Mouse (Mus musculus): ENCODE measurements around the gene Fbll1.
A peak's percentile ranks its signal among the peaks of the same experiment; 100 is the strongest.

Fbll1 gene

GRCm38 (mm10) chr11:35783038-35783437 lies 15.6 kb downstream of the Fbll1 start:
- DNase-seq: no peak

- no peak for DNase-seq
Measured at GRCm38 (mm10) chr11:35782444-35782843, 16.2 kb downstream of the Fbll1 start.

- no peak for DNase-seq
Measured at GRCm38 (mm10) chr11:35780336-35780735, 18.3 kb downstream of the Fbll1 start.

GRCm38 (mm10) chr11:35776452-35776851 lies 22.2 kb downstream of the Fbll1 start:
- DNase-seq: no peak

GRCm38 (mm10) chr11:35775606-35776005 lies 23.1 kb downstream of the Fbll1 start:
- DNase-seq: no peak

GRCm38 (mm10) chr11:35770741-35771504 lies 27.8 kb downstream of the Fbll1 start:
- DNase-seq: no peak

- peak; percentile 91 to 93 for DNase-seq
Measured at GRCm38 (mm10) chr11:35769746-35770437, 28.8 kb downstream of the Fbll1 start.

- peak; percentile 99 for DNase-seq
Measured at GRCm38 (mm10) chr11:35769188-35769745, 29.4 kb downstream of the Fbll1 start, which contains the start of gene Pank3. Gene Pank3 (plus strand): TSS chr11:35769484.

- DNase-seq: no peak
Measured at GRCm38 (mm10) chr11:35766845-35767244, 31.8 kb downstream of the Fbll1 start.

- no peak for DNase-seq
Measured at GRCm38 (mm10) chr11:35760627-35761003, 38.1 kb downstream of the Fbll1 start.

- no peak for DNase-seq
Measured at GRCm38 (mm10) chr11:35760001-35760626, 38.6 kb downstream of the Fbll1 start.

- DNase-seq: no peak
Measured at GRCm38 (mm10) chr11:35756411-35757303, 42.0 kb downstream of the Fbll1 start.

- no peak for DNase-seq
Measured at GRCm38 (mm10) chr11:35755546-35755945, 43.1 kb downstream of the Fbll1 start.

GRCm38 (mm10) chr11:35754906-35755418 lies 43.7 kb downstream of the Fbll1 start:
- no peak for DNase-seq

GRCm38 (mm10) chr11:35750578-35750977 lies 48.1 kb downstream of the Fbll1 start:
- no peak for DNase-seq

Measured in cerebellum, postnatal 10 days (tissue).